Mouse (Mus musculus) ES-CJ7 (cell line): ENCODE measurements around the gene Dnajc21.

Experiments
- DNase-seq: peaks from one replicate; pipeline ENCODE4 v3.0.0; 2011; ENCODE audit warnings: low read depth, low spot score

Gene Dnajc21

DNA sequence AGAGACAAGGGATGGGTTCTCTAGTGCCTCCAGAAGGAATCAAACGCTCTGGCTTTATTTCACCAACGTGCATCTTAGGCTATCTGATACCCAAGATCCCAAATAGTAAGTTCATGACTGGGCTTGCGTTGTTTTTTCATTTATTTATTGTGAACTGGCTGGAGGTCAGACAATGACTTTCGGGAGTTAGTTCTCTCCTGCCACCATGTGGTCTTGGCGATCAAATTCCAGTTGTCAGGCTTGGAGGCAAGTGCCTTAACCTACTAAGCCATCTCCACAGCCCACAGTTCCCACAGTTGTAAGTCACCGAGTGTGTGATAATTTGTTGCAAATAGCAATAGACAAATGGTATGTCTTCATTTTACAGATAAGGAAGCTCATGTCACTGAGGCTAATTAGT lies 30.4 kb downstream of the Dnajc21 start:
- peak; percentile 18 for DNase-seq

- DNase-seq = no peak
These were observed 33.4 kb downstream of the Dnajc21 start for GRCm38 (mm10) chr15:10436893-10437292.

GRCm38 (mm10) chr15:10426545-10427266 lies 43.6 kb downstream of the Dnajc21 start:
- DNase-seq = no peak

DNA sequence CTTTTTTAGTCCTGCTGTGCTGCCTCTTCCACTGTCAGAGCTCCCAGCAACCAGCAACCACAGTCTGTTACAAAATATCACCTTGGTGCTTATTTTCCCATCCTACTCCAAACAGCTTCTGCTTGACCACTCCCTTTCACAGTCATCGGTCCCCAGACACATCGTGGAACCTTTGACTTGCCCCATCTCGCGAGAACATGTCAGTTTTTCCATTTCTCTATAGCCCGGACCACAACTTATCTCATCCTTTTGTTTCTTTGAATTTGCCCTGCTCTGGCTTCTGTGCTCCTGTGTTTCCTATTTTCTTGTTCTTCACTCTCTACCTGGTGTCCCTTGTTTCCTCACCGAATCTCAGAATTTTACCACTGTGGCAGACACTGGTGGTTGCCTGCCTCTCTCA lies 44.2 kb downstream of the Dnajc21 start:
- DNase-seq = no peak

DNA sequence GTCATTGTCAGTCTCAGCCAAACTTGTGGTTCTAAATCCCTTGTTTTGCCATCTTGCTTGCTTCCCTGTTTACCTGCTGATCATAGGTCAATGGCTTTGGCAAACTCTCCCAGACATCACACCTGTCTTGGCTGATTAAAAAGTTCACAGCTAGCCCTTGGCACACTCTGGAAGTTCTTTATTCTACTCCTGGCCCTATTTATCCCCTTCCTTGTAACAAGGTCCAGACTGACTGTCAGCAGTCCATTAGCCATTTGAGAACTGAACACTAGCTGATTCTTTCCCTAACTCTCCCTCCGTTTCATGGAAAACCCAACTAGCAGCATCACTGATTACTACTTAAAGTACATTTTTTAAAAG lies 48.6 kb downstream of the Dnajc21 start:
- DNase-seq = no peak

DNA sequence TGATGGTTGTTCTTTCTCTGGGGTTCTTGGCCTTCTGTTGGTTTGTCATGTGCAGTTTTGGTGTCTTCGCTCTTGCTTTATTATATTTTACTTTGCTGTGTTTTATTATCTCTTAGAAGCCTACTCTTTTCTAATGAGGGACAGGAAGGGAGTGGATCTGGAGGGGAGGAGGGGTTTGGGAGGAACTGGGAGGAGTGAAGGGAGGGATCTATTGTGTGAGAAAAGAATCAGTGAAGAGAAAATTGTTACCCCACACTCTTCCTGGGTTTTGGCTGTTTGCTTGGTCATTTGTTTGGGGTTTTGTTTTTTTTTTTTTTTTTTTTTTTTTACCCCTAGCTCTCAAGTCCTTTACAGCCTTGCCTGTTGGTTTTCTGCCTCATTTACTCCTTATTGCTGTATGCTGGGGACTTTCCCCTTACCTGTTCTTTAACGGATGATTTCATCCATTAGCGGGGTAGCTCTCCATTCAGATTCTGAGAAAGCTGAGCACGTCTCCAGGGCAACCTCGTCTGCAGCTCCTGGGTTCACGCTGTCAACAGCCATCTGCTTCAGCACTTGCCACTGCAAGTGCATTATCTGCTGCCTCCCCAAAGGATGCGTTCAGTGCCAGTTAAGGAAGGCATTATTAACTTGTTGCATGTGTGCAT lies 49.1 kb downstream of the Dnajc21 start:
- DNase-seq = no peak

- DNase-seq = no peak
These were observed 56.7 kb downstream of the Dnajc21 start for GRCm38 (mm10) chr15:10413656-10414055.

DNA sequence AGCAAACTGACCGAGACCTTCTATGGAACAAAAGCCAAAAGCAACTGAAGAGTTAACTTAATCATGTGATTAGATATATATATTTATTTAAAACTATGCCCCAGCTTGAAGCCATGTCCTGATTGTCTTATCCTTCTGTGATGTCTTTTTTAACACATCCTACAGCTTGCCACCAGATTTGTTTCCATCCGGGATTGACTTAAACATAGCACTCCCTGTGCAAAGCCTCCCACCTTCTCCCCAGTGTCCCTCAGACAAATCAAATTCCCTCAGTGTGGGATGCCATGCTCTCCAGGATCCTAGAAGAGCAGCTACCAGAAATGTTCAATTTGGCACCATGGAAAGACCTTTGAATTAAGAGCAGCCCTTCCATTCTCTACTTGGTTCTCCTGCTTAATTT lies 59.4 kb downstream of the Dnajc21 start:
- no peak for DNase-seq

DNA sequence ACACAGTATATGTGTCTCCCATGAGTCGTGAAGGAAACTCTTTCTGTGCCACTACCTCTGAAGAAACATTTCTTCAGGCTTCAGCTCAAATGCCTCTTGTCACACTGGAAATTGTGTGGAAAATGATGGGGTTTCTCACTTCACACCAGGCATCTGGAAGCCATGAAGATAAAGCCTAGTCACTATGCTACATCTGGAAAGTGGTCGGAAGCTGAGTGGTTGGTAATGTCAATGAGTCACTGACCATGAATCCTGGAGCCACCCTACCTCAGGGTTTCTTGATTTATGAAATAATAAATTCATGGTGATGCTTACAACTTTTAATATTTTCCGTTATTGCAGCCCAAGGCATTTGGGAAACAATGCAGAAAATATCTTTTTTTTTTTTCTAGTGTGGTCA lies 60.5 kb downstream of the Dnajc21 start:
- DNase-seq = no peak

DNA sequence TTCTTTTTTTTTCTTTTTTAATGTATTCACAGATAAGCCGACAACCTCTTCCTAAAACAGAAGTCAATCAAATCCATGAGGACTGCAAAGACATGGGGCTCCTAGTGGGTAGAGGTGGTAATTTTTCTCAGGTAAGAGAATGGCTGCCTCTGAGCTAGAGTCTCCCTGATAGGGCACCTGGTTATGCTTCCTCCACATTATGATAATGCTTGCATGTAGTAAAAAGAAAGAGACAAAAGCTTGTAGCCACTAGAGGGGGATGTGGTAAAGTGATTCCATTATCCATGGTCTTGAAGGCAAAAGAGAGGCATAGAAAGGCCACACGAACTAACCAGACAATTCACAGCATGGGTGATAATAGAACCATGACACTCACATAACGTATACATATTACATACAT lies 69.9 kb downstream of the Dnajc21 start:
- DNase-seq = no peak

DNA sequence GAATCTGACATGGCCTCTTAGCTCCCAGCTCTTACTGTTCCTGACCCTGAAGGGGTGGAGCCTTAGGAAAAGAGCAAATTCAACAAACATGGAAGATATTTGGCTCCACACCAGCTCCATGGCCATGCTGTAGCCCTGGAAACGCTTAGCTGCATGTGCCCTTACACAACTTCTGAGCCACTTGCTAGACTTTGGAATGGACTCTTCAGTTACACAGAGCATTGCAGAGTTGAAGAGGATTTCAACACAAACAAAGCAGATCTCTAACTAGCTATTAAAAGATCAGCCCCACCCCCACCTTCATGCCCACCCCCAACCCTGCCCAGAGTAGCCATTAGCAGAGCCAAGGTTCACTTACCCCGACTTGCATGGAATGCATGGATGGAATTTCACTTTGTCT lies 70.5 kb downstream of the Dnajc21 start:
- no peak for DNase-seq
